Mouse (Mus musculus) left cerebral cortex, postnatal 10 days (tissue): ENCODE measurements around the gene Olfr1225. TPM values are rescaled to one million over a fixed set of nuclear protein-coding genes. Genes with fewer than 3 reads are reported as not detected.
"Not testable (repeated sequence)": the region's sequence is repeated elsewhere in the genome, so short reads cannot be mapped to it uniquely, and the experiment has no call there.

Experiments used
- DNase-seq, 2 experiments: peaks; one replicate each; pipeline ENCODE4 v3.0.0; 2021 to 2022; ENCODE audit warnings: low spot score in 2 of 2, mixed read lengths in 1 of 2; ENCODE audit errors: extremely low spot score in 1 of 2
- intact Hi-C: fragments of 180-260 bp; cut with DNase I; formaldehyde crosslinking; loops from one replicate; pipeline ENCODE4 v1.15.1; 2025
- total RNA-seq, 2 experiments: library from RNA; stranded (reverse); gene quantifications; 2 replicates each; pipeline ENCODE4 v1.2.3; 2021

Gene Olfr1225
- total RNA-seq, result not detected

DNA sequence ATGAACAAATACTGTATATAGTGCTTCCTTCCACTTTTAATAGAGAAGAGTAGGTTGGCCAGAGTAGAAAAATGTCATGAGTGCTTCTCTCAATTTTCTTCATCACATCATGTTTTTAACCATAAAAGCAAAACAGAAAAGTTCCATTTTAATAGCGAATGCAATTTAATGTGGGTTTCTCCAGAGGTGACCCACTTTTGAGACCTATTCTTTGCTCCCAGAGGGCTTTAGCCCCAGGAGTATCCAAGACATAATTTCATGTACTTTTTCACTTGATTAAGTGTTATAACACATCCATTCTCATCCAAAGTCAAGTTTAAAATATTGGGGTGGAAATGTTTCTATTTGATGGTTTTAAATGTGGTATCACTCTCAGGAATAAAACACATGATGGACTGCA is at the start of gene Olfr1225:
Gene Olfr1225, minus strand, starts transcription at position 101 of the 400 bp plus-strand sequence.
- intact Hi-C loops, result no loop called here
- DNase-seq, result no peak

- DNase-seq, result no peak
- intact Hi-C loops, result no loop called here
These were observed 25.5 kb upstream of the Olfr1225 start, which contains the start of gene Olfr1226 for GRCm38 (mm10) chr2:89199948-89200347. TSS of gene Olfr1226 (minus strand) at chr2:89200048.

DNA sequence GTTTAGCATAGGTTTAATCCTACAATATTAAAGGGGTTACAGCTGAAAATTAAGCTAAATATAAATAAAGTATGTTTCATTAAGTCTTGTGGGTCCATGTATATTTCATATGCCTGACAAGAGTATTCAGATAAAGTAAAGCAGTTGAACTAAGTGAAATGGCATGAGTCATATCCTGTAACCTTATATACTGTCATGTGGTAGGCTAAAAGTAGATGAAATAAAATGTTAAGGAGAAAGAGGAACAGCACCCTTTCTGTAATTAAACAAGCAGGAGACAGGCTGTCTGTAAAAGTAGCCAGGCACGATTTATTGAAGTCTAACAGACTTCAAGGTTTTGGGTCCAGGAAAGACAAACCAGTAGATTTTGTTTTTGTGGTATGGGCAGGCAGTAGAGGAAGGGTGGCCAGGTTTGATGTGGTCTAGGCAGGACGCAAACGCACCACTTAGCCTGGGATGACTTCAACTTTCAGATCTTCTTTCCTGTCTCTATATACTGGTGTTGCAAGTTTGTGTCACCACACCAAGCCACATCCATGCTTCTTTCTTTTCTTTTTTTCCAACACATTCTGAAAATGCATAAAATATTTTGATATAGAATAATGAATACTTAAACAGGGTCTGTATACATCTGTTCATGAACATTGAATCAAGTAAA is 22.0 kb upstream of the Olfr1225 start:
- intact Hi-C loops, result no loop called here
- DNase-seq, result no peak

DNA sequence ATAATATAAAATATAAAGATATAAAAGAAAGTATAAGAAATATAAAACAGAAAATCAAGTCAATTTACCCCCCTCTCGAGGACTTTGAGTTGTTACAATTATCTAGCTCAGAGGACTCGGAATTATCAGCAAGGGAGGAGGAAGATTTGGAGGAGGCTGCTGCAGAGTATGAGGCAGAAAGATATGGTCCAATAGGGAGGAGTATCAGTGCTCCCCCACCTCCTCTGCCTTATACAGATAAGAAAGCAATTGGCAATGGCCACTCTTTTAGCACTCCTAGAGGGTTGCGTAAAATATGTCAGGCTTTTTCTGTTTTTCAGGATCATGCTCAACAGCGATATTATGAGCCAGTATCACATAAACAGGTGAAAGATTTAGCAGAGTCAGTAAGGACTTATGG is 9.8 kb downstream of the Olfr1225 start:
- DNase-seq, intact Hi-C loops: not testable (repeated sequence)

DNA sequence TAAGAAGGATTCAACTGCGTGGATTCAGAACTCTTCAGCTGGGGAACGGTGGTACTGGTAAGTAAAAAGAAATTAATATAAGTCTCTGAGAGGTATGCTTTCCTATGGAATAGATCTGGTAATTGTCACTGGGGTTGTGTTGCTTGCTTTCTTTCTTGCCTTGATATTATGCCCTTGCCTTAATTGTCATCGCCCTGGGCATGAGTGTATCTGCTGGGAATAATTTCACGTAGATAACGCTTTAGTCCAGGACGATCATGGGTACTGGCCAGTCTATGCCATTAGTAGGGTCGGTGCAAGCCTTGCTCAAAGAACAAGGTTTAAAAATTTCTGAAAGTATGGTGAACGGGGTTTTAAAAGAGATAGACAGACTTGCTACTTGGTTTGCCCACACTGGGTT is 10.5 kb downstream of the Olfr1225 start, which contains the start of gene Olfr1224-ps1:
Gene Olfr1224-ps1, minus strand, starts transcription at position 101 of the 400 bp plus-strand sequence.
- intact Hi-C loops, result not testable (repeated sequence)

GRCm38 (mm10) chr2:89151460-89151859 is 23.0 kb downstream of the Olfr1225 start, which contains the start of gene Olfr1223:
TSS of gene Olfr1223 (minus strand) at chr2:89151560.
- intact Hi-C loops, result no loop called here
- no peak for DNase-seq

More for the DNA sequence above, 10.5 kb downstream of the Olfr1225 start, which contains the start of gene Olfr1224-ps1:
- not testable (repeated sequence) for DNase-seq

GRCm38 (mm10) chr2:89132954-89133353 is 41.5 kb downstream of the Olfr1225 start, which contains the start of gene Olfr1222:
TSS of gene Olfr1222 (minus strand) at chr2:89133054.
- intact Hi-C loops, result no loop called here
- DNase-seq, result no peak

Other genes starting within 250 kb of the Olfr1225 start
- not detected for gene Olfr1211, start 236.6 kb downstream of the Olfr1225 start, total RNA-seq
- not detected for gene Olfr1212, start 220.7 kb downstream of the Olfr1225 start, total RNA-seq
- not detected for gene Gm13762, start 194.4 kb downstream of the Olfr1225 start, total RNA-seq
- gene Olfr1214, start 182.0 kb downstream of the Olfr1225 start, total RNA-seq, result not detected
- gene Olfr1215, start 167.7 kb downstream of the Olfr1225 start, total RNA-seq, result not detected
- gene Olfr1216, start 156.3 kb downstream of the Olfr1225 start, total RNA-seq, result not detected
- not detected for gene Olfr1217, start 142.6 kb downstream of the Olfr1225 start, total RNA-seq
- gene Olfr1218, start 113.5 kb downstream of the Olfr1225 start, total RNA-seq, result not detected
- gene Olfr1219, start 91.2 kb downstream of the Olfr1225 start, total RNA-seq, result not detected
- not detected for gene Olfr1220, start 67.8 kb downstream of the Olfr1225 start, total RNA-seq
- not detected for gene Olfr1221, start 57.4 kb downstream of the Olfr1225 start, total RNA-seq
- gene Olfr1222, start 41.6 kb downstream of the Olfr1225 start, total RNA-seq, result not detected
- gene Olfr1223, start 23.1 kb downstream of the Olfr1225 start, total RNA-seq, result not detected
- not detected for gene Olfr1224-ps1, start 10.6 kb downstream of the Olfr1225 start, total RNA-seq
- not detected for gene Olfr1226, start 25.4 kb upstream of the Olfr1225 start, total RNA-seq
- gene Olfr1228, start 79.4 kb upstream of the Olfr1225 start, total RNA-seq, result not detected
- not detected for gene Olfr1229, start 113.3 kb upstream of the Olfr1225 start, total RNA-seq
- gene Olfr1230, start 122.6 kb upstream of the Olfr1225 start, total RNA-seq, result not detected
- gene Olfr1231, start 132.4 kb upstream of the Olfr1225 start, total RNA-seq, result not detected
- not detected for gene Olfr1232, start 155.0 kb upstream of the Olfr1225 start, total RNA-seq
- gene Olfr1233, start 167.7 kb upstream of the Olfr1225 start, total RNA-seq, result not detected
- not detected for gene Olfr1234, start 190.2 kb upstream of the Olfr1225 start, total RNA-seq
- not detected for gene Olfr1238, start 235.0 kb upstream of the Olfr1225 start, total RNA-seq
- not detected for gene Olfr1239, start 245.7 kb upstream of the Olfr1225 start, total RNA-seq